Mouse (Mus musculus) forebrain, embryonic 11.5 days (tissue): ENCODE results near the gene Plau. TPM values are rescaled to one million over a fixed set of nuclear protein-coding genes. Genes with fewer than 3 reads are reported as not detected.
A peak's percentile ranks its signal among the peaks of the same experiment; 100 is the strongest.

ENCODE experiments used
- ATAC-seq: fragments of 200-750 bp; cut with Nextera tagmentation; replicated peaks from 2 replicates; pipeline ENCODE4 v1.8.0; 2017; ENCODE audit warnings: moderate TSS enrichment; ENCODE audit not compliant: low FRiP score
- DNase-seq: peaks from one replicate; pipeline ENCODE4 v3.0.0-alpha.2; 2017; ENCODE audit warnings: low spot score
- H3K27ac ChIP-seq: fragments of 300-500 bp; sonication (generic); 2 replicates; pipeline ENCODE4 v1.5.1; 2014; ENCODE audit warnings: low read depth, low read length
- H3K27me3 ChIP-seq: fragments of 300-500 bp; sonication (generic); 2 replicates; pipeline ENCODE4 v1.6.1; 2014; ENCODE audit warnings: mild to moderate bottlenecking, low read length, mixed read lengths; ENCODE audit not compliant: control insufficient read depth, insufficient read depth
- H3K36me3 ChIP-seq: fragments of 300-500 bp; sonication (generic); 2 replicates; pipeline ENCODE4 v1.6.1; 2014; ENCODE audit warnings: mild to moderate bottlenecking, low read length, moderate library complexity, mixed read lengths; ENCODE audit not compliant: control insufficient read depth, insufficient read depth
- H3K4me1 ChIP-seq: fragments of 300-500 bp; sonication (generic); replicated peaks from 2 replicates; pipeline ENCODE4 v1.6.1; 2014; ENCODE audit warnings: low read length, mixed read lengths; ENCODE audit not compliant: control insufficient read depth, insufficient read depth
- H3K4me2 ChIP-seq: fragments of 300-500 bp; sonication (generic); 2 replicates; pipeline ENCODE4 v1.6.1; 2014; ENCODE audit warnings: low read depth, mild to moderate bottlenecking, low read length, moderate library complexity, mixed read lengths; ENCODE audit not compliant: severe bottlenecking
- H3K4me3 ChIP-seq: fragments of 300-500 bp; sonication (generic); 2 replicates; pipeline ENCODE4 v1.5.1; 2014; ENCODE audit warnings: low read depth, low read length
- H3K9ac ChIP-seq: fragments of 300-500 bp; sonication (generic); 2 replicates; pipeline ENCODE4 v1.6.1; 2014; ENCODE audit warnings: low read length
- H3K9me3 ChIP-seq: fragments of 300-500 bp; sonication (generic); 2 replicates; pipeline ENCODE4 v1.6.1; 2016; ENCODE audit warnings: low read length, mixed read lengths; ENCODE audit not compliant: control insufficient read depth
- WGBS: fragments of 180-500 bp; shearing (Covaris S2); extraction: QIAGEN DNeasy Blood & Tissue Kit; methylation state at CpG from one replicate; pipeline ENCODE4 v1.1.7; 2014; 5-methylcytosine and 5-hydroxymethylcytosine counted together
- polyA plus RNA-seq: library from polyadenylated mRNA; unstranded; fragments of >200 nt; fragmentation: Nextera tagmentation; extraction: Ambion mirVana; gene quantifications from 2 replicates; pipeline ENCODE4 v1.2.1, GENCODE M21; 2014

Plau gene
- polyA plus RNA-seq, result 0.25 and 0.31 TPM in 2 replicates

- no peaks in the 10 kb centered on the region for H3K36me3 ChIP-seq
- peak; percentile 87 for DNase-seq
- no peak within 1 kb of the TSS for H3K27ac ChIP-seq
- H3K9me3 ChIP-seq, result no peaks in the 10 kb centered on the region
- WGBS, result under 1% methylated on average over 33 of the region's 33 CpGs
- H3K4me1 ChIP-seq, result 0 out of 2 replicates have a peak, but pooled peaks cover 3% of the 10 kb centered on the region
- peak within 1 kb of the TSS; percentile 46 for H3K4me3 ChIP-seq
- H3K4me2 ChIP-seq, result peak within 1 kb of the TSS; percentile 87
- H3K27me3 ChIP-seq, result no peaks in the 10 kb centered on the region
- peak within 1 kb of the TSS; percentile 72 for H3K9ac ChIP-seq
- ATAC-seq, result peak; percentile 95
Measured at GRCm38 (mm10) chr14:20836171-20836904, at the start of gene Plau. Plau (plus strand) TSS chr14:20836660.

- 85% methylated on average over 3 of the region's 3 CpGs for WGBS
- Histone ChIP-seq H3K4me2 (no peak overlapping the region), H3K4me1 (no peaks in the 10 kb centered on the region), H3K36me3 (no peaks in the 10 kb centered on the region; the same call in 1 of the 2 replicates), H3K4me3 (no peak overlapping the region), H3K9ac (no peak overlapping the region), H3K27me3 (no peaks in the 10 kb centered on the region), H3K27ac (no peak overlapping the region), H3K9me3 (no peaks in the 10 kb centered on the region)
- DNase-seq (no peak), ATAC-seq (no peak)
Measured at GRCm38 (mm10) chr14:20788151-20788550, 48.3 kb upstream of the Plau start.

GRCm38 (mm10) chr14:20789593-20789992, 46.9 kb upstream of the Plau start:
- Histone ChIP-seq H3K4me2 (no peak overlapping the region), H3K36me3 (no peaks in the 10 kb centered on the region; the same call in 1 of the 2 replicates), H3K4me1 (no peaks in the 10 kb centered on the region), H3K9me3 (no peaks in the 10 kb centered on the region), H3K4me3 (no peak overlapping the region), H3K9ac (no peak overlapping the region), H3K27ac (no peak overlapping the region), H3K27me3 (no peaks in the 10 kb centered on the region)
- DNase-seq (no peak), ATAC-seq (no peak)
- WGBS, result 88% methylated on average over 4 of the region's 4 CpGs

- H3K27ac ChIP-seq, result no peak overlapping the region
- H3K9me3 ChIP-seq, result no peaks in the 10 kb centered on the region
- ATAC-seq (no peak), DNase-seq (no peak)
- no peak overlapping the region for H3K4me3 ChIP-seq
- H3K27me3 ChIP-seq, result no peaks in the 10 kb centered on the region
- no peaks in the 10 kb centered on the region for H3K4me1 ChIP-seq
- 97% methylated on average over 5 of the region's 5 CpGs for WGBS
- no peaks in the 10 kb centered on the region; the same call in 1 of the 2 replicates for H3K36me3 ChIP-seq
- no peak overlapping the region for H3K4me2 ChIP-seq
- no peak overlapping the region for H3K9ac ChIP-seq
Measured at GRCm38 (mm10) chr14:20790445-20790844, 46.0 kb upstream of the Plau start.

GRCm38 (mm10) chr14:20790996-20791395, 45.5 kb upstream of the Plau start:
- no peaks in the 10 kb centered on the region for H3K27me3 ChIP-seq
- DNase-seq (no peak), ATAC-seq (no peak)
- H3K9me3 ChIP-seq, result no peaks in the 10 kb centered on the region
- H3K9ac ChIP-seq, result no peak overlapping the region
- H3K4me2 ChIP-seq, result no peak overlapping the region
- no peak overlapping the region for H3K4me3 ChIP-seq
- no peaks in the 10 kb centered on the region for H3K4me1 ChIP-seq
- no peaks in the 10 kb centered on the region; the same call in 1 of the 2 replicates for H3K36me3 ChIP-seq
- 93% methylated on average over 6 of the region's 6 CpGs for WGBS
- no peak overlapping the region for H3K27ac ChIP-seq

DNA sequence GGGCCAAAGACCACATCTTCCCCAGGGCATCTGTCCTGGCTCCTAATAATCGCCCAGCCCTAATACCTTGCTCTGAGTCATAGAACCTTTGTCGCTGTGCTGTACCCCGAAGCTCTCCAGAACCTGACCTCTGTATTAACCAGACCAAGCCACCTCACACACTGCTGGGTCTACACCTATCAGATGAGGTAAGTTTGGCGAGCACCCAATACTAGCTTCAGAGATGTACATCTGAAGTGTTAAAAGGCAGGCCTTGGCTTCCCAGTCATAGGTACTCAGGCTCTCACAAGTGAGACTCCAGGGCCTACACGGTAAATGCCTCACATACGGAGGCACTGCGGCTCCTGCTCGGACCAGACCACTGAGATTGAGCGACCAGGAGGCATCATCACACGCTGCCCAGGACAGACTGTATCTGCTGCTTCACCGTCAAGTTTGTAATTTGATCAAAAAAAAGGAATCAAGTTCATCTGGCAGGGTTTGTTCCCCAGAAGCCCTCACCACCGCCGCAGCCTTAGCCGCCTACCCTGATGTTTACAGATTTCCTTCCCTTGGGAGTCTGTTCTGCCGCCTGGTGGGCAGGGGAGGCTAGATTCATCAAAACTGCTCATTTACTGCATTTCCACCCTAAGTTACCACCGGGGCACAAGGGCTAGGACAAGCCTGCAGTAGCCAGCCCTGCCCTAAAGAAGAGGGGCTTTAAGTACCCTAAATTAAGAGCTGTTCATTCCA, 44.8 kb upstream of the Plau start:
- H3K36me3 ChIP-seq, result no peaks in the 10 kb centered on the region; the same call in 1 of the 2 replicates
- ATAC-seq, result no peak

GRCm38 (mm10) chr14:20792243-20792921, 44.1 kb upstream of the Plau start:
- no peak for DNase-seq
- 73% methylated on average over 8 of the region's 8 CpGs for WGBS
- H3K27ac ChIP-seq, result no peak overlapping the region

More for the DNA sequence above, 44.8 kb upstream of the Plau start:
- Histone ChIP-seq H3K4me3 (no peak overlapping the region), H3K4me1 (0 out of 2 replicates have a peak, but pooled peaks cover 1% of the 10 kb centered on the region), H3K4me2 (no peak overlapping the region), H3K27me3 (no peaks in the 10 kb centered on the region), H3K27ac (no peak overlapping the region), H3K9ac (no peak overlapping the region), H3K9me3 (no peaks in the 10 kb centered on the region)
- 85% methylated on average over 16 of the region's 16 CpGs for WGBS
- no peak for DNase-seq

More at GRCm38 (mm10) chr14:20792243-20792921, 44.1 kb upstream of the Plau start:
- 0 out of 2 replicates have a peak, but pooled peaks cover 3% of the 10 kb centered on the region for H3K4me1 ChIP-seq
- peak overlapping the region; percentile 89 for H3K4me3 ChIP-seq
- no peaks in the 10 kb centered on the region for H3K9me3 ChIP-seq
- peak overlapping the region; percentile 86 for H3K4me2 ChIP-seq
- no peak for ATAC-seq
- peak overlapping the region; percentile 82 for H3K9ac ChIP-seq
- H3K27me3 ChIP-seq, result no peaks in the 10 kb centered on the region
- no peaks in the 10 kb centered on the region; the same call in 1 of the 2 replicates for H3K36me3 ChIP-seq
